Mouse (Mus musculus) CH12.LX (cell line): Measurements from ENCODE around the gene Gm43191.

Source experiments
- CTCF ChIP-seq, 2 experiments: IDR thresholded peaks in 1 of 2; conservative IDR thresholded peaks in 1 of 2; 2 replicates each; pipeline ENCODE4 v1.5.1; 2011 to 2012; ENCODE audit warnings: low read depth in 2 of 2, low read length in 2 of 2, improper control_type of control experiment in 1 of 2, inconsistent platforms in 1 of 2, mild to moderate bottlenecking in 1 of 2, moderate library complexity in 1 of 2
- E2F4 ChIP-seq: IDR thresholded peaks from 2 replicates; pipeline ENCODE4 v1.6.1; 2011; ENCODE audit warnings: low read depth, low read length, improper control_type of control experiment; ENCODE audit not compliant: insufficient replicate concordance
- EP300 ChIP-seq: IDR thresholded peaks from 2 replicates; pipeline ENCODE4 v1.6.1; 2011; ENCODE audit warnings: low read length, improper control_type of control experiment
- POLR2A ChIP-seq: IDR thresholded peaks from 2 replicates; pipeline ENCODE4 v1.6.1; 2011; ENCODE audit warnings: low read depth, mild to moderate bottlenecking, improper control_type of control experiment, low read length
- RCOR1 ChIP-seq: conservative IDR thresholded peaks from 2 replicates; pipeline ENCODE4 v1.6.1; 2012; ENCODE audit warnings: low read depth, mild to moderate bottlenecking, inconsistent platforms, low read length, improper control_type of control experiment
- SMC3 ChIP-seq: IDR thresholded peaks from 2 replicates; pipeline ENCODE4 v1.6.1; 2011; ENCODE audit warnings: low read depth, low read length, improper control_type of control experiment

GRCm38 (mm10) chr3:116615318-116616068 is 65.6 kb downstream of the Gm43191 start:
- no peak for TF ChIP-seq POLR2A
- TF ChIP-seq CTCF (conservative IDR thresholded peaks at IDR 0.05 in 1 of 2, IDR thresholded peaks at IDR 0.05 in 1 of 2; ENCODE audit: low read depth in 2 of 2, low read length in 2 of 2): no peak
- TF ChIP-seq RCOR1: no peak
- TF ChIP-seq E2F4: no peak
- TF ChIP-seq EP300: no peak
- no peak for TF ChIP-seq SMC3
